Mouse (Mus musculus) liver, postnatal 0 days (tissue): Measurements from ENCODE around the gene Cnga1. TPM values are rescaled to one million over a fixed set of nuclear protein-coding genes. Genes with fewer than 3 reads are reported as not detected.

Experiments
- ATAC-seq: fragments of 200-750 bp; cut with Nextera tagmentation; 2 replicates; pipeline ENCODE4 v1.8.0; 2017; ENCODE audit warnings: mild to moderate bottlenecking, moderate library complexity
- DNase-seq: peaks from one replicate; pipeline ENCODE4 v3.0.0-alpha.2; 2016
- H3K27ac ChIP-seq: fragments of 300-500 bp; sonication (generic); 2 replicates; pipeline ENCODE4 v1.5.1; 2014; ENCODE audit warnings: antibody characterized with exemption, moderate library complexity, mild to moderate bottlenecking, low read depth
- H3K27me3 ChIP-seq: fragments of 300-500 bp; sonication (generic); 2 replicates; pipeline ENCODE4 v1.6.1; 2014; ENCODE audit warnings: low read length, control low read depth, mixed read lengths; ENCODE audit not compliant: insufficient read depth
- H3K36me3 ChIP-seq: fragments of 300-500 bp; sonication (generic); replicated peaks from 2 replicates; pipeline ENCODE4 v1.6.1; 2014; ENCODE audit warnings: mild to moderate bottlenecking, control low read depth, low read length, moderate library complexity, mixed read lengths; ENCODE audit not compliant: insufficient read depth
- H3K4me1 ChIP-seq: fragments of 300-500 bp; sonication (generic); 2 replicates; pipeline ENCODE4 v1.6.1; 2014; ENCODE audit warnings: antibody characterized with exemption, mild to moderate bottlenecking, control low read depth; ENCODE audit not compliant: insufficient read depth
- H3K4me2 ChIP-seq: fragments of 300-500 bp; sonication (generic); 2 replicates; pipeline ENCODE4 v1.6.1; 2014; ENCODE audit warnings: low read depth, mild to moderate bottlenecking, low read length, moderate library complexity, mixed read lengths
- H3K4me3 ChIP-seq: fragments of 300-500 bp; sonication (generic); 2 replicates; pipeline ENCODE4 v1.5.1; 2014; ENCODE audit warnings: low read depth, low read length
- H3K9ac ChIP-seq: fragments of 300-500 bp; sonication (generic); replicated peaks from 2 replicates; pipeline ENCODE4 v1.6.1; 2014; ENCODE audit warnings: mild to moderate bottlenecking, moderate library complexity
- H3K9me3 ChIP-seq: fragments of 300-500 bp; sonication (generic); 2 replicates; pipeline ENCODE4 v1.6.1; 2016; ENCODE audit warnings: mild to moderate bottlenecking, control low read depth, low read length, mixed read lengths
- CTCF ChIP-seq: sonication (generic); IDR thresholded peaks from 2 replicates; pipeline ENCODE4 v1.5.1; 2016; ENCODE audit warnings: antibody characterized with exemption, low read depth
- EP300 ChIP-seq: IDR thresholded peaks from 2 replicates; pipeline ENCODE4 v1.6.1; 2016; ENCODE audit warnings: antibody characterized with exemption, low read depth, mild to moderate bottlenecking
- WGBS: fragments of 180-500 bp; shearing (Covaris S2); extraction: QIAGEN DNeasy Blood & Tissue Kit; methylation state at CpG from one replicate; pipeline ENCODE4 v1.1.7; 2014; ENCODE audit not compliant: insufficient replicate concordance; 5-methylcytosine and 5-hydroxymethylcytosine counted together
- polyA plus RNA-seq: library from polyadenylated mRNA; unstranded; fragments of >200 nt; fragmentation: Nextera tagmentation; extraction: Ambion mirVana; gene quantifications from 2 replicates; pipeline ENCODE4 v1.2.1, GENCODE M21; 2015

The Cnga1 gene
- polyA plus RNA-seq, 1 experiment from 2014 or later: not detected

- Histone ChIP-seq H3K4me1 (peaks cover 10% of the 10 kb centered on the region), H3K9ac (peak within 1 kb of the TSS; percentile 66), H3K36me3 (no peaks in the 10 kb centered on the region), H3K27me3 (no peaks in the 10 kb centered on the region), H3K27ac (peak within 1 kb of the TSS; percentile 90), H3K4me3 (peak within 1 kb of the TSS; percentile 61), H3K4me2 (peak within 1 kb of the TSS; percentile 86), H3K9me3 (no peaks in the 10 kb centered on the region)
- TF ChIP-seq EP300: no peak
- TF ChIP-seq CTCF: peak; percentile 17; the same call in 1 of the 2 replicates
- peak; percentile 86 for DNase-seq
- under 1% methylated on average over 22 of the region's 25 CpGs for whole genome bisulfite sequencing
- ATAC-seq: peak; percentile 86
Observed at GRCm38 (mm10) chr5:72647418-72647907, 3.4 kb upstream of the Cnga1 start, which contains the start of gene Nipal1. Nipal1 (plus strand) TSS chr5:72647795.

GRCm38 (mm10) chr5:72646996-72647395, 2.9 kb upstream of the Cnga1 start:
- Histone ChIP-seq H3K27me3 (no peaks in the 10 kb centered on the region), H3K4me2 (peak overlapping the region; percentile 86), H3K9ac (no peak overlapping the region), H3K4me1 (peaks cover 10% of the 10 kb centered on the region), H3K27ac (no peak overlapping the region), H3K36me3 (no peaks in the 10 kb centered on the region), H3K4me3 (peak overlapping the region; percentile 61), H3K9me3 (no peaks in the 10 kb centered on the region)
- no peak for ATAC-seq
- TF ChIP-seq EP300 (no peak), CTCF (no peak)
- no peak for DNase-seq
- WGBS: 25% methylated on average over 10 of the region's 10 CpGs

GRCm38 (mm10) chr5:72646131-72646530, 2.1 kb upstream of the Cnga1 start:
- peak; percentile 53 for TF ChIP-seq CTCF
- TF ChIP-seq EP300: no peak
- 32% methylated on average over 10 of the region's 10 CpGs for WGBS
- DNase-seq (peak; percentile 32), ATAC-seq (no peak)
- Histone ChIP-seq H3K27ac (no peak overlapping the region), H3K27me3 (no peaks in the 10 kb centered on the region), H3K4me3 (no peak overlapping the region), H3K4me2 (no peak overlapping the region), H3K36me3 (no peaks in the 10 kb centered on the region), H3K4me1 (peaks cover 8% of the 10 kb centered on the region), H3K9ac (no peak overlapping the region), H3K9me3 (no peaks in the 10 kb centered on the region)

GRCm38 (mm10) chr5:72643655-72644054, 420 bp downstream of the Cnga1 start:
- H3K27me3 ChIP-seq: no peaks in the 10 kb centered on the region
- no peaks in the 10 kb centered on the region for H3K9me3 ChIP-seq
- peaks cover 8% of the 10 kb centered on the region for H3K4me1 ChIP-seq
- WGBS: 68% methylated on average over 7 of the region's 7 CpGs
- ATAC-seq (no peak), DNase-seq (no peak)
- H3K9ac ChIP-seq: no peak overlapping the region
- H3K4me2 ChIP-seq: no peak overlapping the region
- no peaks in the 10 kb centered on the region for H3K36me3 ChIP-seq
- H3K27ac ChIP-seq: no peak overlapping the region
- TF ChIP-seq CTCF (no peak), EP300 (no peak)
- H3K4me3 ChIP-seq: no peak overlapping the region

- H3K27me3 ChIP-seq: no peaks in the 10 kb centered on the region
- no peak for DNase-seq
- TF ChIP-seq EP300: no peak
- no peak for TF ChIP-seq CTCF
- H3K27ac ChIP-seq: no peak overlapping the region
- H3K36me3 ChIP-seq: no peaks in the 10 kb centered on the region
- no peaks in the 10 kb centered on the region for H3K4me1 ChIP-seq
- H3K9ac ChIP-seq: no peak overlapping the region
- no peak for ATAC-seq
- no peak overlapping the region for H3K4me3 ChIP-seq
- 89% methylated on average over 1 of the region's 1 CpGs for WGBS
- no peaks in the 10 kb centered on the region for H3K9me3 ChIP-seq
- H3K4me2 ChIP-seq: no peak overlapping the region
Observed at GRCm38 (mm10) chr5:72640072-72640471, 4.0 kb downstream of the Cnga1 start.

- H3K9me3 ChIP-seq: no peaks in the 10 kb centered on the region
- H3K27me3 ChIP-seq: no peaks in the 10 kb centered on the region
- H3K9ac ChIP-seq: no peak overlapping the region
- no peak overlapping the region for H3K27ac ChIP-seq
- no peak overlapping the region for H3K4me3 ChIP-seq
- H3K36me3 ChIP-seq: no peaks in the 10 kb centered on the region
- DNase-seq (no peak), ATAC-seq (no peak)
- WGBS: 72% methylated on average over 3 of the region's 3 CpGs
- TF ChIP-seq EP300: no peak
- no peak for TF ChIP-seq CTCF
- H3K4me2 ChIP-seq: no peak overlapping the region
- H3K4me1 ChIP-seq: no peaks in the 10 kb centered on the region; the same call in 1 of the 2 replicates
Observed at GRCm38 (mm10) chr5:72636576-72636975, 7.5 kb downstream of the Cnga1 start.
